Mouse (Mus musculus) olfactory bulb, adult 2 months (tissue): ENCODE measurements at regions not wholly inside any gene's neighbourhood (a gene's known extent, or its start where the extent isn't known, plus 50 kb on each side); places are given as distances from the start of the nearest gene placed in this dataset.

Experiments used
- H3K27ac ChIP-seq: fragments of 200-500 bp; 2 replicates; pipeline ENCODE4 v1.5.1; 2012; ENCODE audit warnings: low read depth, low read length; ENCODE audit not compliant: insufficient read depth
- H3K4me1 ChIP-seq: fragments of 200-500 bp; 2 replicates; pipeline ENCODE4 v1.6.1; 2012; ENCODE audit warnings: low read length; ENCODE audit not compliant: control insufficient read depth, insufficient read depth
- H3K4me3 ChIP-seq: fragments of 200-500 bp; 2 replicates; pipeline ENCODE4 v1.5.1; 2012; ENCODE audit warnings: mild to moderate bottlenecking, low read depth, low read length, moderate library complexity; ENCODE audit not compliant: insufficient read depth
- CTCF ChIP-seq: fragments of 200-500 bp; IDR thresholded peaks from 2 replicates; pipeline ENCODE4 v1.5.1; 2012; ENCODE audit warnings: low read depth, mild to moderate bottlenecking, low read length, moderate library complexity; ENCODE audit not compliant: insufficient read depth
- POLR2A ChIP-seq: fragments of 200-500 bp; IDR thresholded peaks from 2 replicates; pipeline ENCODE4 v1.6.1; 2012; ENCODE audit warnings: mild to moderate bottlenecking, low read depth, low read length, moderate library complexity; ENCODE audit not compliant: insufficient read depth
- WGBS: fragments of 180-500 bp; shearing (Covaris S2); methylation state at CpG from one replicate; pipeline ENCODE4 v1.1.7; 2018; 5-methylcytosine and 5-hydroxymethylcytosine counted together

DNA sequence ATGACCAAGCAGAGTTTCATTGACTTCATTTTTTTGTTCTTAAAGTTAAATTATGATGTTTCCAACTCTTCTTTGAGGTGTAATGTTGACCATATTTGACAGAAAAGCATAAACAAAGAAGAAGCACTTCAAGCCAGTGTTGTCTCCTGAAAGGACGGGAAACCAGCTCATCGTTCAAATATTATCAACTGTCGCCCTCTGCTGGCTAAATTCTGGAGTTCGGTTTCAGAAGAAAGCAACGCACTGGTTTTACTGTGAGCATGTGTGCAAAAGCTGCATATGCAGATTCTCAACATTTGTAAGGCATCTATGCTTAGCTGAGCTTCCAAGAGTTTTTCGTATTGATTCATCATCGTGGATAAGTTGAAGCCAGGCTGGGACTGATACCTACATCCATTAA, 313.6 kb upstream of the Btbd3 start:
- Histone ChIP-seq H3K27ac (no peak overlapping the region), H3K4me3 (no peak overlapping the region), H3K4me1 (no peaks in the 10 kb centered on the region)
- no peak for TF ChIP-seq CTCF
- TF ChIP-seq POLR2A: no peak
- 6% methylated on average over 7 of the region's 7 CpGs for WGBS

GRCm38 (mm10) chr2:137939591-137939990, 316.8 kb upstream of the Btbd3 start:
- 95% methylated on average over 3 of the region's 3 CpGs for WGBS
- H3K27ac ChIP-seq: no peak overlapping the region

DNA sequence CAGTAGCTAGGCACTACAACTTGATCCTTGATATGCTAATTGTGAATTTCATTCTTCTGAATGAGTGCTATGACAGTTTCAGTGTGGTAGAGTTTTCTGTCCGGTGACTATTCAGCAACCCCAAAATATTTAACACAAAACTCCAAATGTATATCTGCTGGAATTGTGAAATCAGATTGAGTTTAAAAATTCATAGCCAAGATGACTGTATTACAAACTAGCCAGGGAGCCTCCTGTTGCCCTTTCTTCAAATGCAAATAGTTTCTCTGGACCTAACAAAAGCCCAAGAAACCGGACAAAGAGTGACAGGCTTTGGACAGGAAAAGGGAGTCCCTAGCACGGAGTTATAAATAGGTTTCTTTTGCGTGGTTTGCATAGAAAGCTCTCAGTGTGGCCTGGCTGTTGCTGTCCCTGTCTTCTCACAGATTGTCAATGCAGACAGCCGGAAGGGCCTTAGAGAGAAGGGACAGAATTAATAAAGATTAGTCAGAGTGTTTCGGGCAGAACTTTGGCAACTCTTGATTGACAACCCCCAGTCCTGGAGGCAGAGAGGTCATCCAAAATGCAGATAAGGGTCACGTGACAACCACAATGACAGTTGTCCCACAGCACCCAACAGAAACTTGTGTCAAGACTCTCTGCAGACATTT, 317.4 kb upstream of the Btbd3 start:
- Histone ChIP-seq H3K27ac (no peak overlapping the region), H3K4me1 (no peaks in the 10 kb centered on the region), H3K4me3 (no peak overlapping the region)
- 61% methylated on average over 7 of the region's 7 CpGs for WGBS
- TF ChIP-seq CTCF (no peak), POLR2A (no peak)

More at GRCm38 (mm10) chr2:137939591-137939990, 316.8 kb upstream of the Btbd3 start:
- no peak overlapping the region for H3K4me3 ChIP-seq
- TF ChIP-seq POLR2A (no peak), CTCF (no peak)
- H3K4me1 ChIP-seq: no peaks in the 10 kb centered on the region

GRCm38 (mm10) chr2:137936613-137937012, 319.8 kb upstream of the Btbd3 start:
- no peaks in the 10 kb centered on the region for H3K4me1 ChIP-seq
- whole genome bisulfite sequencing: 81% methylated on average over 2 of the region's 2 CpGs
- no peak overlapping the region for H3K27ac ChIP-seq
- no peak overlapping the region for H3K4me3 ChIP-seq
- TF ChIP-seq POLR2A: no peak
- no peak for TF ChIP-seq CTCF

GRCm38 (mm10) chr2:137932931-137933330, 323.4 kb upstream of the Btbd3 start:
- TF ChIP-seq POLR2A (no peak), CTCF (no peak)
- WGBS: over 99% methylated on average over 2 of the region's 2 CpGs
- no peak overlapping the region for H3K27ac ChIP-seq

GRCm38 (mm10) chr2:137932488-137932887, 323.9 kb upstream of the Btbd3 start:
- Histone ChIP-seq H3K4me1 (no peaks in the 10 kb centered on the region), H3K4me3 (no peak overlapping the region), H3K27ac (no peak overlapping the region)
- no peak for TF ChIP-seq CTCF
- TF ChIP-seq POLR2A: no peak
- WGBS: 94% methylated on average over 4 of the region's 4 CpGs

More at GRCm38 (mm10) chr2:137932931-137933330, 323.4 kb upstream of the Btbd3 start:
- Histone ChIP-seq H3K4me1 (no peaks in the 10 kb centered on the region), H3K4me3 (no peak overlapping the region)

DNA sequence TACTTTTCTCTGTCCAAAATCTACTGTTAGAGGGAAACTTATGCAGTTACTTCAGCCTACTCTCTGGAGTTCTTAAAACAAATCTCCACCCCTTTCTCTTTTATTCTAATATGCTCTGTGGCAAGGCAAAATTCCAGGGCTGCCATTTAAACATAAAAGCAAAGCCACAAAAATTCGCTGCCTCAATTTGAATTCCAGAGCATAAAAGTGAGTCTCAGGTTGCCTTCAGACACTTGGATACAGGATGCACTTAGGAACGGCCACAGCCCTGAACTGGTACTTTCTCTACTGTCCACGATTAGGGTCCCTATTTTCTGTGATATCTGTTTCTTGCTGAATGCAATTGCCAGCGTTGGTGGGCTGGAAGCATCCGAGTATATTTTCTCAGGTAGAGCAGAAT, 330.9 kb upstream of the Btbd3 start:
- no peak overlapping the region for H3K27ac ChIP-seq
- 68% methylated on average over 5 of the region's 5 CpGs for WGBS
- no peak overlapping the region for H3K4me3 ChIP-seq
- H3K4me1 ChIP-seq: no peaks in the 10 kb centered on the region
- no peak for TF ChIP-seq POLR2A
- no peak for TF ChIP-seq CTCF

DNA sequence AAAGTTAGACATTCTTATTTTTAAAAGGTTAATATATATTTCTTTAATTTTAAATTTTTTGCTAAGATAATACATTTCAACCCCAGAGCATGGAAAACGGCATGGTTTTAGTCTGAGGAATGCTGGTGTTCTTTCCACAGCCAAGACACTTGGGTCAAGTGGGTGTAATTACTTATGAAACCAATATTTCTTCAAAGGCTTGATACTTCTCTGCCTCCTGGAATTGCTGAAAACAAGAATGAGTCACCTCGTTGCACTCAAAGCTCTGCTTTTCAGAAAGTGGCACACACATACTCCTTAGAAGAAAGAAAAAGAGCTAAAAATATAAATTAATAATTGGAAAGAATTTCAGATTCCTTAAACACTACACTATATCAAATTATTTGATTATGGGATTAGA, 331.8 kb upstream of the Btbd3 start:
- 51% methylated on average over 2 of the region's 2 CpGs for WGBS
- no peaks in the 10 kb centered on the region for H3K4me1 ChIP-seq
- TF ChIP-seq POLR2A: no peak
- no peak for TF ChIP-seq CTCF

GRCm38 (mm10) chr2:137898425-137898824, 357.9 kb upstream of the Btbd3 start:
- H3K27ac ChIP-seq: no peak overlapping the region
- H3K4me3 ChIP-seq: no peak overlapping the region
- TF ChIP-seq POLR2A: no peak
- TF ChIP-seq CTCF: no peak
- H3K4me1 ChIP-seq: no peaks in the 10 kb centered on the region

More for the DNA sequence above, 331.8 kb upstream of the Btbd3 start:
- no peak overlapping the region for H3K4me3 ChIP-seq
- no peak overlapping the region for H3K27ac ChIP-seq
